ENCODE assay signal across 20 mouse cellular contexts in genomic region chr5:5194562-5195221, GRCm38 (mm10).
A peak's percentile ranks its signal among the peaks of the same experiment; 100 is the strongest.
DNase-seq lines count a peak whose midpoint lies in the region; TF ChIP-seq lines count a peak whose summit lies in the region.
"Had no signal": no experiment of that assay in that cellular context is flagged by ENCODE, and none has a peak within 500 bp of the region (broad histone marks: within the 10 kb centered on the region; RNA-seq: fewer than 3 reads in every experiment).

No protein-coding gene starts in this region.

- H3K79me2 ChIP-seq in CH12.LX (replicated peaks; ENCODE audit: control insufficient read depth, extremely low read depth, insufficient read depth, poor library complexity, severe bottlenecking), result no peaks in the 10 kb centered on the region

- no peak for TF ChIP-seq CTCF in spleen, adult 2 months (IDR thresholded peaks at IDR 0.05; ENCODE audit: extremely low read depth, insufficient read depth, insufficient read length, insufficient replicate concordance)
- TF ChIP-seq CTCF in CH12.LX (conservative IDR thresholded peaks at IDR 0.05 in 1 of 2, IDR thresholded peaks at IDR 0.05 in 1 of 2; ENCODE audit: low read depth in 2 of 2, low read length in 2 of 2), result no peak

- no peaks in the 10 kb centered on the region for H3K27me3 ChIP-seq in spleen, adult 2 months (ENCODE audit: control insufficient read depth, insufficient read depth, low read length)
- H3K27me3 ChIP-seq in CH12.LX (replicated peaks), result no peaks in the 10 kb centered on the region
- no peaks in the 10 kb centered on the region for H3K27me3 ChIP-seq in splenic B cell, adult 2 months (ENCODE audit: control insufficient read depth, insufficient read depth, low read length, poor library complexity, severe bottlenecking)
- H3K27me3 ChIP-seq in hindbrain, embryonic 10.5 days (ENCODE audit: insufficient read depth, poor library complexity, severe bottlenecking), result no peaks in the 10 kb centered on the region
- H3K27me3 ChIP-seq: embryonic facial prominence, embryonic 12.5 days; forebrain, embryonic 13.5 days; forebrain, embryonic 15.5 days had no signal

- no peaks in the 10 kb centered on the region for H3K36me3 ChIP-seq in spleen, adult 2 months (ENCODE audit: control insufficient read depth, insufficient read depth, low read length)
- no peaks in the 10 kb centered on the region for H3K36me3 ChIP-seq in CH12.LX (replicated peaks in 1 of 2; ENCODE audit: control insufficient read depth in 1 of 2, insufficient read depth in 1 of 2, low read length in 1 of 2)
- no peaks in the 10 kb centered on the region for H3K36me3 ChIP-seq in splenic B cell, adult 2 months (ENCODE audit: control insufficient read depth, insufficient read depth, low read length, poor library complexity, severe bottlenecking)
- no peaks in the 10 kb centered on the region for H3K36me3 ChIP-seq in hindbrain, embryonic 10.5 days
- H3K36me3 ChIP-seq: embryonic facial prominence, embryonic 12.5 days; forebrain, embryonic 15.5 days had no signal

- peak in 1 of 2 experiments; percentile 38 for DNase-seq in spleen, adult 2 months (ENCODE audit: low read depth in 1 of 2, low spot score in 2 of 2)
- no peak for DNase-seq in spleen, adult 18-20 months
- DNase-seq in CH12.LX (ENCODE audit: extremely low read depth), result peak; percentile 47
- DNase-seq in splenic B cell, adult 2 months (ENCODE audit: low read depth, low spot score), result peak; percentile 66
- DNase-seq in hindbrain, embryonic 10.5 days (ENCODE audit: low spot score), result no peak
- DNase-seq in urinary bladder, adult 2 months (ENCODE audit: low spot score), result no peak
- DNase-seq: adrenal gland, adult 2 months; adrenal gland, postnatal 10 days; adrenal gland, postnatal 25 days; cerebellum, adult 11 months; cerebellum, adult 18-20 months; cerebellum, adult 8-10 months; cerebellum, adult 9-11 months; cerebellum, postnatal 14 days; cerebellum, postnatal 36 days; embryo, embryonic 11 days; forebrain, postnatal 0 days had no signal

- peak; percentile 84 for TF ChIP-seq EP300 in CH12.LX (IDR thresholded peaks at IDR 0.05; ENCODE audit: low read length)

- peak overlapping the region; percentile 63; the same call in 1 of the 2 replicates for H3K27ac ChIP-seq in spleen, adult 2 months (ENCODE audit: insufficient read depth, low read length)
- no peak overlapping the region for H3K27ac ChIP-seq in CH12.LX (ENCODE audit: insufficient read depth, low read depth)
- no peak overlapping the region for H3K27ac ChIP-seq in hindbrain, embryonic 10.5 days
- H3K27ac ChIP-seq: embryonic facial prominence, embryonic 12.5 days; forebrain, embryonic 13.5 days; forebrain, embryonic 15.5 days had no signal

- peaks cover 4% of the 10 kb centered on the region; the same call in 1 of the 2 replicates for H3K4me1 ChIP-seq in spleen, adult 2 months (ENCODE audit: control insufficient read depth, insufficient read depth, insufficient read length)
- H3K4me1 ChIP-seq in CH12.LX (ENCODE audit: control insufficient read depth in 1 of 2, insufficient read depth in 2 of 2), result peaks cover 10 to 19% of the 10 kb centered on the region in 2 experiments; a peak in 3 of 4 replicates
- no peaks in the 10 kb centered on the region for H3K4me1 ChIP-seq in hindbrain, embryonic 10.5 days (replicated peaks)
- H3K4me1 ChIP-seq: embryonic facial prominence, embryonic 12.5 days; forebrain, embryonic 13.5 days; forebrain, embryonic 15.5 days had no signal

- H3K9me3 ChIP-seq in CH12.LX (replicated peaks; ENCODE audit: low read length), result no peaks in the 10 kb centered on the region
- no peaks in the 10 kb centered on the region for H3K9me3 ChIP-seq in hindbrain, embryonic 10.5 days
- H3K9me3 ChIP-seq: embryonic facial prominence, embryonic 12.5 days; forebrain, embryonic 13.5 days; forebrain, embryonic 15.5 days had no signal

- no peak overlapping the region for H3K9ac ChIP-seq in CH12.LX (ENCODE audit: insufficient read depth, low read depth)
- H3K9ac ChIP-seq: embryonic facial prominence, embryonic 12.5 days; forebrain, embryonic 13.5 days; forebrain, embryonic 15.5 days; forebrain, postnatal 0 days had no signal

- peak overlapping the region; percentile 58; the same call in 1 of the 2 replicates for H3K4me2 ChIP-seq in CH12.LX (ENCODE audit: insufficient read depth, low read depth, poor library complexity, severe bottlenecking)
- H3K4me2 ChIP-seq: embryonic facial prominence, embryonic 12.5 days; forebrain, embryonic 13.5 days; forebrain, embryonic 15.5 days had no signal

- no peak for TF ChIP-seq RAD21 in CH12.LX (IDR thresholded peaks at IDR 0.05; ENCODE audit: low read depth, low read length)

- dilution Hi-C loops in CH12.LX (cut with MboI; ENCODE audit: extremely low pct_ligation_motif_present, extremely low pct_unique_long_range_greater_than_20kb, low sequenced_read_pairs), result no loop called here

- no peak overlapping the region for H3K4me3 ChIP-seq in spleen, adult 2 months (ENCODE audit: extremely low read depth, insufficient read depth, insufficient read length)
- no peak overlapping the region for H3K4me3 ChIP-seq in CH12.LX (replicated peaks in 1 of 3; ENCODE audit: low read depth in 2 of 3, low read length in 2 of 3, poor library complexity in 1 of 3)
- H3K4me3 ChIP-seq in hindbrain, embryonic 10.5 days, result no peak overlapping the region
- H3K4me3 ChIP-seq: embryonic facial prominence, embryonic 12.5 days; forebrain, embryonic 13.5 days; forebrain, embryonic 15.5 days had no signal

- WGBS in spleen, adult 2 months, result 63% methylated on average over 5 of the region's 5 CpGs
- 97% methylated on average over 5 of the region's 5 CpGs for WGBS in hindbrain, embryonic 10.5 days

- in situ Hi-C loops in CH12.LX (cut with MboI; ENCODE audit: low pct_ligation_motif_present, low pct_unique_long_range_greater_than_20kb, low sequenced_read_pairs), result no loop called here

- no peak for TF ChIP-seq POLR2A in spleen, adult 2 months (IDR thresholded peaks at IDR 0.05; ENCODE audit: low read depth, low read length)
- no peak for TF ChIP-seq POLR2A in CH12.LX (IDR thresholded peaks at IDR 0.05; ENCODE audit: low read depth, low read length)

TF ChIP-seq in CH12.LX, 34 proteins besides CTCF, POLR2A, EP300 and RAD21:
- TF ChIP-seq BHLHE40 (IDR thresholded peaks at IDR 0.05; ENCODE audit: low read depth, low read length) (0 out of 2 replicates have a peak, but pooled peaks have one; percentile 20), IRF4 (IDR thresholded peaks at IDR 0.05; ENCODE audit: low read depth, low read length) (peak; percentile 68; the same call in 1 of the 2 replicates), POLR2AphosphoS2 (IDR thresholded peaks at IDR 0.05; ENCODE audit: low read depth, low read length) (no peak)

Comparison
In these comparisons a context has a peak if more than half of its experiments do, and no peak if none do; other contexts are left out.
1. DNase-seq: peak in CH12.LX (single experiment) and splenic B cell, adult 2 months (single experiment); none in spleen, adult 18-20 months (0 of 2), hindbrain, embryonic 10.5 days (single experiment) and urinary bladder, adult 2 months (single experiment).